Mouse (Mus musculus) bone marrow, adult 2 months (tissue): ENCODE measurements around the gene Ssc5d. TPM values are rescaled to one million over a fixed set of nuclear protein-coding genes. Genes with fewer than 3 reads are reported as not detected.

ENCODE experiments used
- H3K27ac ChIP-seq: fragments of 200-500 bp; 2 replicates; pipeline ENCODE4 v1.5.1; 2012; ENCODE audit warnings: low read depth, mild to moderate bottlenecking, control low read depth, inconsistent platforms, low read length; ENCODE audit not compliant: control insufficient read depth, poor library complexity, insufficient read depth
- H3K4me1 ChIP-seq: fragments of 200-500 bp; 2 replicates; pipeline ENCODE4 v1.6.1; 2011; ENCODE audit warnings: low read length; ENCODE audit not compliant: control insufficient read depth, insufficient read depth
- H3K4me3 ChIP-seq: fragments of 200-500 bp; replicated peaks from 2 replicates; pipeline ENCODE3; 2011; ENCODE audit warnings: mild to moderate bottlenecking, low read depth, low read length, control low read depth; ENCODE audit not compliant: control insufficient read depth
- CTCF ChIP-seq: fragments of 200-500 bp; IDR thresholded peaks from 2 replicates; pipeline ENCODE4 v1.5.1; 2011; ENCODE audit warnings: low read length, control low read depth; ENCODE audit not compliant: control insufficient read depth, insufficient read depth
- POLR2A ChIP-seq: fragments of 200-500 bp; IDR thresholded peaks from 2 replicates; pipeline ENCODE4 v1.6.1; 2011; ENCODE audit warnings: low read depth, mild to moderate bottlenecking, control low read depth, low read length, borderline replicate concordance; ENCODE audit not compliant: control insufficient read depth
- WGBS: fragments of 180-500 bp; shearing (Covaris S2); methylation state at CpG from one replicate; pipeline ENCODE4 v1.1.7; 2018; 5-methylcytosine and 5-hydroxymethylcytosine counted together
- polyA plus RNA-seq: library from polyadenylated mRNA; stranded (reverse); fragments of >200 nt; gene quantifications from 2 replicates; pipeline ENCODE4 v1.2.4, GENCODE M21; 2011; ENCODE audit warnings: low replicate concordance; ENCODE audit not compliant: missing spikeins, insufficient read depth, insufficient read length

The Ssc5d gene
- polyA plus RNA-seq, 1 experiment = 0.70 TPM

- no peaks in the 10 kb centered on the region for H3K4me1 ChIP-seq
- no peak overlapping the region for H3K4me3 ChIP-seq
- H3K27ac ChIP-seq = no peak overlapping the region
- WGBS = 22% methylated on average over 7 of the region's 7 CpGs
- TF ChIP-seq POLR2A (no peak), CTCF (no peak)
These were observed 46.1 kb downstream of the Ssc5d start for GRCm38 (mm10) chr7:4971710-4972109.

DNA sequence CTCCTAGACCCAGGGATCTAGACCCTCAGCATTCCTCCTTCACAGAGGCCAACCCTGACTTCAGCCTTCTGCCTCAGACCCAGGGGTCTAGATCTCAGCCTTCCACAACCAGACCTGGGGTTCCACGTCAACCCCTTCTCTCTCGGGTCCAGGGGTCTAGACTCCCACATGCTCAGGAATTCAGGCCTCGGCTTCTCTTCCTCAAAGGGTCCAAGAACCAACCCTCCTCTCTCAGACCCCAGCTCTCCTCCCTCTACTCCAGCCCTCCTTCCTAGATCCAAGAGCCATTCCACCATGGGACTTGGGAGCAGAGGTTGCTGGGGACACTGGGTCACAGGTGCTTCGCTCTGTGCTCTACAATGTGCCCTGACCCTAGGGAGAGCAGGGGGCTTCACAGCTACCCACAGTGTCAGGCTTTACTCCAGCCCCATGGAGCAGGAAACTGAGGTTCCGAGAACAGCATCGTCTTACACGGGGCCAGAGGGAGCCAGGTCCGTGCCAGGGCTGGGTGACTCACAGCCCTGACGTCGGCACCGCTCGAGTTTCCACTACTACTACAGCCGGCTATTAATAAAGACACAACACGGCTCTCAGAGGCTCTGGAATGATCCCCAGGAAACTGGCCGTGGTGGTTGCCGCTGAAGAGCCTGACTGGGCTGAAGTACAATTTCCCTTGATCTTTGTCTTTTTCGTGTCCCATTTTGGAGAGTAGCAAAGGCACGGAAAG is 46.9 kb downstream of the Ssc5d start:
- 45% methylated on average over 18 of the region's 18 CpGs for WGBS
- Histone ChIP-seq H3K4me3 (no peak overlapping the region), H3K4me1 (no peaks in the 10 kb centered on the region), H3K27ac (no peak overlapping the region)
- TF ChIP-seq POLR2A = no peak
- TF ChIP-seq CTCF = no peak

DNA sequence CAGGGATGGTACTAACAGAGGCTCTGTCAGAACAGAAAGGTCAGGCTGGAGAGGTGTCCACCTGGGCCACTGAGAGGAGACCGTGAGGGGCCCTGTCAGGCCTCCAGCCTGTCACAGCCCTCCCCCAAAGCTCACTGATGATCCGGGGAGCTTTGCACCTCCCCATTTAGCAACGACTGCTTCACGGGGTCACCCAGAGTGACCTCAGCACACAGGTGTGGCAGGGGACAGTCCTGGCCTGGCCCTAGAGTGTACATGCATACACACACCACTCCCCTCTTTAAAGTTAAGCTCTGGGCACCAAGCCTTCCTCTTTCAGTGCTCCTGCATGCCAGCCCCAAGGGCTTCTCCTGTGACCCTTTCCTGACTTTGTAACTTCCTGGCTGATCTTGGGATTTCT is 49.9 kb downstream of the Ssc5d start:
- 67% methylated on average over 4 of the region's 4 CpGs for WGBS
- TF ChIP-seq CTCF (no peak), POLR2A (no peak)
- no peak overlapping the region for H3K27ac ChIP-seq
- no peaks in the 10 kb centered on the region for H3K4me1 ChIP-seq
- H3K4me3 ChIP-seq = no peak overlapping the region

DNA sequence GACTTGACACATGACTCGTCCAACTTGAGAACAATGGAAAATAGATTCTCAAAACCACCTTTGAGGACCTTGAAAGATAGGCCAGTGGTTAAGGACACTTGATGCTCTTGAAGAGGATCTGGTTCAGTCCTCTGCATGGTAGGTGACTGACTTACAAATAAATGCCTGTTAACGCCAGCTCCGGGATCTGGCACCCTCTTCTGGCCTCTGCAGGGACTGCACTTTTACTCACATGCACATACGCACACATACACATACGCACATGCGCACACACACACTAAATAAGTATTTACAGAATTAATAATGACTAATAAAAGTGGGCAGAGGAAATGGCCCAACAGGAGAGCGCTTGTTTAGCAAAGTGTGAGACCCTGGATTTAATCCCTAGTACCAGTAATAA is 51.2 kb downstream of the Ssc5d start:
- TF ChIP-seq CTCF (peak; percentile 15; the same call in 1 of the 2 replicates), POLR2A (no peak)
- no peaks in the 10 kb centered on the region for H3K4me1 ChIP-seq
- no peak overlapping the region for H3K27ac ChIP-seq
- H3K4me3 ChIP-seq = no peak overlapping the region
- 88% methylated on average over 7 of the region's 7 CpGs for WGBS

- WGBS = 31% methylated on average over 2 of the region's 2 CpGs
- Histone ChIP-seq H3K4me3 (no peak overlapping the region), H3K27ac (no peak overlapping the region), H3K4me1 (no peaks in the 10 kb centered on the region)
- no peak for TF ChIP-seq CTCF
These were observed 62.7 kb downstream of the Ssc5d start for GRCm38 (mm10) chr7:4988250-4988649.

GRCm38 (mm10) chr7:4993347-4993998 is 67.9 kb downstream of the Ssc5d start:
- Histone ChIP-seq H3K4me1 (no peaks in the 10 kb centered on the region; the same call in 1 of the 2 replicates), H3K4me3 (no peak overlapping the region), H3K27ac (no peak overlapping the region; the same call in 1 of the 2 replicates)
- 95% methylated on average over 55 of the region's 55 CpGs for WGBS
- no peak for TF ChIP-seq CTCF
- TF ChIP-seq POLR2A = no peak

DNA sequence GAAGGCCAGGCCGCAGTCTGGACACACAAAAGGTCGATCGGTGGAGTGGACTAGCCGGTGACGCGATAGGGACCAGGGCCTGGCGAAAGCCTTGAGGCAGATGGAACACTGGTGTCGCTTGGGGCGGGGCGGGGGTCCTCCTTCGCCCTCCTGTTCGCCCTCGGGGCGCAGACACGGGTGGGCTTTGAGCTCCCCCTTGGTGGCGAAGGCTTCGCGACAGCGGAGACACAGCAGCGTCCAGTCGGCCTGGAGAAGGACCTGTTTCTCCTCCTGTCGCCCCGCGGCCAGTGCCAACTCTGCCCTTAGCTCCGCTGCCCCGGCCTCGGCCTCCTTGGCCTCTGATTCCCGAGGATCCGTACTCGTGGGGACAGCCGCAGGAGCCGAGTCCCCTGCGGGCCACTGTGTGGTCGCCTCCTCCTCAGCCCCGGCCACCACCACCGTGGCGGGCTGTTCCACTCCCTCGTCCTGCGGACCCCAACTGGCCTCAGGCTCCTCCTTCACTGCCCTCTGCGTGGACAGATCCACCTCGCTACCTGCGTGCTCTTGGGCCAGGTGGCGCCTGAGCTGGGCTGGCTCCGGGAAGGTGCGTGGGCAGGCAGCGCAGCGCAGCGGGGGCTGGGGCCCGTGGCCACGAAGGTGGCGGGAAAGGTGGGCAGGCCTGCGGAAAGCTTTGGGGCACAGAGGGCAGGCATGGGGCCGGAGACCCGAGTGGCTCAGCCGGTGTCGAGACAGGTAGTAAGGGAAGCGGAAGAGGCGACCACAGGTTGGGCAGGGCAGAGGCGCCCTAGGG is 68.6 kb downstream of the Ssc5d start:
- WGBS = 88% methylated on average over 59 of the region's 59 CpGs
- no peak overlapping the region; the same call in 1 of the 2 replicates for H3K27ac ChIP-seq
- TF ChIP-seq POLR2A = no peak
- no peak for TF ChIP-seq CTCF
- no peak overlapping the region for H3K4me3 ChIP-seq
- no peaks in the 10 kb centered on the region; the same call in 1 of the 2 replicates for H3K4me1 ChIP-seq

Other genes with a start within 250 kb of the Ssc5d start
- gene Hspbp1, start 240.7 kb upstream of the Ssc5d start, polyA plus RNA-seq = 11.7 and 19.8 TPM in 2 replicates
- 3.7 TPM in 1 of 2 replicates, not detected in the other for gene Brsk1, start 235.2 kb upstream of the Ssc5d start, polyA plus RNA-seq
- gene Tmem150b, start 200.5 kb upstream of the Ssc5d start, polyA plus RNA-seq = 5.1 and 7.2 TPM in 2 replicates
- 98.4 and 144 TPM in 2 replicates for gene Kmt5c, start 185.7 kb upstream of the Ssc5d start, polyA plus RNA-seq
- 169 and 179 TPM in 2 replicates for gene Cox6b2, start 172.7 kb upstream of the Ssc5d start, polyA plus RNA-seq
- gene Fam71e2, start 154.5 kb upstream of the Ssc5d start, polyA plus RNA-seq = not detected in 2 replicates
- not detected in 2 replicates for gene Il11, start 142.9 kb upstream of the Ssc5d start, polyA plus RNA-seq
- not detected in 2 replicates for gene Tmem190, start 142.8 kb upstream of the Ssc5d start, polyA plus RNA-seq
- 3.9 and 12.0 TPM in 2 replicates for gene Tmem238, start 136.1 kb upstream of the Ssc5d start, polyA plus RNA-seq
- gene Rpl28, start 132.9 kb upstream of the Ssc5d start, polyA plus RNA-seq = 441 and 887 TPM in 2 replicates
- 367 and 488 TPM in 2 replicates for gene Ube2s, start 113.2 kb upstream of the Ssc5d start, polyA plus RNA-seq
- gene Shisa7, start 81.1 kb upstream of the Ssc5d start, polyA plus RNA-seq = 0.25 and 0.67 TPM in 2 replicates
- 3.9 and 12.4 TPM in 2 replicates for gene Isoc2b, start 55.5 kb upstream of the Ssc5d start, polyA plus RNA-seq
- gene Isoc2a, start 48.6 kb upstream of the Ssc5d start, polyA plus RNA-seq = 10.7 and 21.3 TPM in 2 replicates
- gene Gm36210, start 19.3 kb upstream of the Ssc5d start, polyA plus RNA-seq = not detected in 2 replicates
- 7.6 and 10.6 TPM in 2 replicates for gene Zfp628, start 10.6 kb upstream of the Ssc5d start, polyA plus RNA-seq
- 1.4 and 2.8 TPM in 2 replicates for gene Nat14, start 3.8 kb upstream of the Ssc5d start, polyA plus RNA-seq
- not detected in 2 replicates for gene Sbk2, start 38.6 kb downstream of the Ssc5d start, polyA plus RNA-seq
- not detected in 2 replicates for gene Sbk3, start 45.4 kb downstream of the Ssc5d start, polyA plus RNA-seq
- gene Zfp579, start 70.4 kb downstream of the Ssc5d start, polyA plus RNA-seq = 13.5 and 44.8 TPM in 2 replicates
- 12.6 and 15.8 TPM in 2 replicates for gene Zfp524, start 88.6 kb downstream of the Ssc5d start, polyA plus RNA-seq
- gene Fiz1, start 88.9 kb downstream of the Ssc5d start, polyA plus RNA-seq = 10.9 and 18.9 TPM in 2 replicates
- not detected in 2 replicates for gene Gm44973, start 89.7 kb downstream of the Ssc5d start, polyA plus RNA-seq
- gene Zfp865, start 94.6 kb downstream of the Ssc5d start, polyA plus RNA-seq = 23.9 and 30.4 TPM in 2 replicates
- gene Ccdc106, start 94.8 kb downstream of the Ssc5d start, polyA plus RNA-seq = not detected in 2 replicates
- 1.5 TPM in 1 of 2 replicates, not detected in the other for gene 4632433K11Rik, start 108.3 kb downstream of the Ssc5d start, polyA plus RNA-seq
- 0.90 and 2.3 TPM in 2 replicates for gene Zfp784, start 112.7 kb downstream of the Ssc5d start, polyA plus RNA-seq
- 2.7 and 4.6 TPM in 2 replicates for gene Zfp580, start 125.8 kb downstream of the Ssc5d start, polyA plus RNA-seq
- 177 and 222 TPM in 2 replicates for gene U2af2, start 136.4 kb downstream of the Ssc5d start, polyA plus RNA-seq
- 109 and 135 TPM in 2 replicates for gene Epn1, start 154.4 kb downstream of the Ssc5d start, polyA plus RNA-seq
- not detected in 2 replicates for gene Rfpl4, start 191.2 kb downstream of the Ssc5d start, polyA plus RNA-seq
- gene Rasl2-9, start 200.2 kb downstream of the Ssc5d start, polyA plus RNA-seq = not detected in 2 replicates
- not detected in 2 replicates for gene Vmn1r55, start 223.9 kb downstream of the Ssc5d start, polyA plus RNA-seq